Mouse (Mus musculus) liver, embryonic 14.5 days (tissue): ENCODE data around the gene Cavin4. TPM values are rescaled to one million over a fixed set of nuclear protein-coding genes. Genes with fewer than 3 reads are reported as not detected.

Experiments
- ATAC-seq: fragments of 200-750 bp; cut with Nextera tagmentation; 2 replicates; pipeline ENCODE4 v1.8.0; 2017; ENCODE audit warnings: moderate number of reproducible peaks, mild to moderate bottlenecking, moderate library complexity; ENCODE audit not compliant: insufficient read depth
- DNase-seq, 3 experiments: peaks; one replicate each; pipeline ENCODE4 v3.0.0-alpha.2; 2012 to 2013; ENCODE audit warnings: low read depth in 3 of 3, low spot score in 3 of 3
- H3K27ac ChIP-seq: fragments of 300-500 bp; sonication (generic); 2 replicates; pipeline ENCODE4 v1.5.1; 2014; ENCODE audit warnings: moderate library complexity, mild to moderate bottlenecking, control low read depth, inconsistent platforms
- H3K27me3 ChIP-seq: fragments of 300-500 bp; sonication (generic); 2 replicates; pipeline ENCODE4 v1.6.1; 2014; ENCODE audit warnings: mild to moderate bottlenecking, low read length, moderate library complexity; ENCODE audit not compliant: control insufficient read depth, insufficient read depth
- H3K36me3 ChIP-seq: fragments of 300-500 bp; sonication (generic); replicated peaks from 2 replicates; pipeline ENCODE4 v1.6.1; 2014; ENCODE audit warnings: low read depth; ENCODE audit not compliant: control insufficient read depth, insufficient read depth
- H3K4me1 ChIP-seq, 2 experiments: fragments of 200-500 bp in 1 of 2; fragments of 300-500 bp in 1 of 2; sonication (generic) in 1 of 2; replicated peaks; 2 replicates each; pipeline ENCODE4 v1.6.1; 2012 to 2014; ENCODE audit warnings: antibody characterized with exemption in 1 of 2, inconsistent platforms in 1 of 2, low read length in 1 of 2; ENCODE audit not compliant: control insufficient read depth in 2 of 2, insufficient read depth in 2 of 2
- H3K4me2 ChIP-seq: fragments of 300-500 bp; sonication (generic); 2 replicates; pipeline ENCODE4 v1.6.1; 2014; ENCODE audit warnings: low read depth, mild to moderate bottlenecking, control low read depth, moderate library complexity
- H3K4me3 ChIP-seq, 2 experiments: fragments of 200-500 bp in 1 of 2; fragments of 300-500 bp in 1 of 2; sonication (generic) in 1 of 2; 2 replicates each; pipeline ENCODE4 v1.5.1; 2012 to 2014; ENCODE audit warnings: low read depth in 2 of 2, low read length in 2 of 2, mild to moderate bottlenecking in 2 of 2, control low read depth in 1 of 2, inconsistent platforms in 1 of 2, moderate library complexity in 1 of 2; ENCODE audit not compliant: insufficient read depth in 1 of 2
- H3K9ac ChIP-seq: fragments of 300-500 bp; sonication (generic); replicated peaks from 2 replicates; pipeline ENCODE4 v1.6.1; 2014; ENCODE audit warnings: mild to moderate bottlenecking, control low read depth, moderate library complexity
- H3K9me3 ChIP-seq: fragments of 300-500 bp; sonication (generic); 2 replicates; pipeline ENCODE4 v1.6.1; 2016; ENCODE audit warnings: low read length, mixed read lengths; ENCODE audit not compliant: control insufficient read depth
- CTCF ChIP-seq: IDR thresholded peaks from 2 replicates; pipeline ENCODE4 v1.5.1; 2016; ENCODE audit warnings: antibody characterized with exemption, low read depth, control low read depth
- EP300 ChIP-seq: IDR thresholded peaks from 2 replicates; pipeline ENCODE4 v1.6.1; 2016; ENCODE audit warnings: antibody characterized with exemption, low read depth
- WGBS: fragments of 180-500 bp; shearing (Covaris S2); extraction: QIAGEN DNeasy Blood & Tissue Kit; methylation state at CpG from one replicate; pipeline ENCODE4 v1.1.7; 2014; ENCODE audit not compliant: insufficient replicate concordance; 5-methylcytosine and 5-hydroxymethylcytosine counted together
- polyA plus RNA-seq, 2 experiments: library from polyadenylated mRNA; depleted of rRNA in 1 of 2; stranded (reverse) in 1 of 2; unstranded in 1 of 2; fragments of >200 nt; fragmentation: Nextera tagmentation in 1 of 2; extraction: Ambion mirVana in 1 of 2; gene quantifications; 2 replicates each; pipeline versions ENCODE4 v1.2.1 to v1.2.3; 2012 to 2014

Cavin4 gene
- polyA plus RNA-seq, 2 experiments: 0.03 TPM; not detected in 1

GRCm38 (mm10) chr4:48646143-48646542 is 17.2 kb upstream of the Cavin4 start:
- H3K36me3 ChIP-seq: no peaks in the 10 kb centered on the region
- no peak overlapping the region for H3K9ac ChIP-seq
- no peak overlapping the region for H3K4me3 ChIP-seq
- no peak overlapping the region for H3K4me2 ChIP-seq
- TF ChIP-seq CTCF (no peak), EP300 (no peak)
- H3K27me3 ChIP-seq: no peaks in the 10 kb centered on the region
- ATAC-seq (no peak), DNase-seq (no peak)
- WGBS: 83% methylated on average over 5 of the region's 5 CpGs
- H3K4me1 ChIP-seq: no peaks in the 10 kb centered on the region
- no peaks in the 10 kb centered on the region for H3K9me3 ChIP-seq
- H3K27ac ChIP-seq: no peak overlapping the region

GRCm38 (mm10) chr4:48650617-48651360 is 12.5 kb upstream of the Cavin4 start:
- ATAC-seq: no peak
- no peak overlapping the region for H3K27ac ChIP-seq
- no peaks in the 10 kb centered on the region for H3K9me3 ChIP-seq
- H3K36me3 ChIP-seq: no peaks in the 10 kb centered on the region
- no peak overlapping the region for H3K4me3 ChIP-seq
- no peak for DNase-seq
- H3K9ac ChIP-seq: no peak overlapping the region
- 67% methylated on average over 10 of the region's 10 CpGs for WGBS
- TF ChIP-seq EP300 (no peak), CTCF (no peak)
- no peaks in the 10 kb centered on the region for H3K4me1 ChIP-seq
- H3K27me3 ChIP-seq: no peaks in the 10 kb centered on the region
- H3K4me2 ChIP-seq: no peak overlapping the region

DNA sequence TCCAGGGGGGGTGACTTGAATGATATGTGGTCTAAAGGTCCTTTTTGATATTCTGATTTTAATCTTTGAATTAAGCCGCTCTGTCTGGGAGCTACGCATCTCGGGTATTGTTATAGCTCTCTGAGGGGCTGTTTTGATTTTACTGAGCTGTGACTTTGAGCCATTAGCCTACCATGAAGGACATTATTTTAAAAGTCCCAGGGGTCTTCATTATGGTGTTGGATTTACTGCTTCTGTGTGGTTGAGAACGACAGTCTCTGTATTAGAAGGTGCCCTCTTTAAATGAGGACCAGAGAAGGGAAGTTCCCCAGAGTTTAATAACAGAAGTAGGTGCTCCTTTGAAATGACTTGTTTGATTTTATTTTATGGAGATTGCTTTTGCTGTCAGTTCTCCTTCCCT is 9.2 kb upstream of the Cavin4 start:
- no peak for ATAC-seq
- no peak overlapping the region for H3K4me3 ChIP-seq
- no peak overlapping the region for H3K27ac ChIP-seq
- no peaks in the 10 kb centered on the region for H3K36me3 ChIP-seq
- H3K9me3 ChIP-seq: no peaks in the 10 kb centered on the region
- 67% methylated on average over 4 of the region's 4 CpGs for WGBS
- H3K4me1 ChIP-seq: no peaks in the 10 kb centered on the region
- H3K27me3 ChIP-seq: no peaks in the 10 kb centered on the region
- no peak overlapping the region for H3K4me2 ChIP-seq
- no peak for DNase-seq
- TF ChIP-seq EP300: no peak
- no peak for TF ChIP-seq CTCF
- no peak overlapping the region for H3K9ac ChIP-seq

- Histone ChIP-seq H3K27me3 (no peaks in the 10 kb centered on the region), H3K9me3 (no peaks in the 10 kb centered on the region), H3K36me3 (no peaks in the 10 kb centered on the region), H3K4me3 (no peak overlapping the region), H3K4me2 (no peak overlapping the region), H3K27ac (no peak overlapping the region), H3K4me1 (no peaks in the 10 kb centered on the region), H3K9ac (no peak overlapping the region)
- 70% methylated on average over 8 of the region's 8 CpGs for WGBS
- DNase-seq (no peak), ATAC-seq (no peak)
- no peak for TF ChIP-seq EP300
- no peak for TF ChIP-seq CTCF
Measured at GRCm38 (mm10) chr4:48656530-48656929, 6.8 kb upstream of the Cavin4 start.

GRCm38 (mm10) chr4:48660144-48660543 is 3.2 kb upstream of the Cavin4 start:
- Histone ChIP-seq H3K4me3 (no peak overlapping the region), H3K4me1 (no peaks in the 10 kb centered on the region), H3K4me2 (no peak overlapping the region), H3K9me3 (no peaks in the 10 kb centered on the region), H3K9ac (no peak overlapping the region), H3K27me3 (no peaks in the 10 kb centered on the region), H3K36me3 (no peaks in the 10 kb centered on the region), H3K27ac (no peak overlapping the region)
- 52% methylated on average over 4 of the region's 4 CpGs for WGBS
- ATAC-seq: no peak
- no peak for DNase-seq
- TF ChIP-seq EP300 (no peak), CTCF (no peak)
